Mouse (Mus musculus): ENCODE measurements around the gene AI597479. TPM values are rescaled to one million over a fixed set of nuclear protein-coding genes. Genes with fewer than 3 reads are reported as not detected.

AI597479 gene
- polyA plus RNA-seq, 1 experiment from 2014 or later: 32.0 TPM

GRCm38 (mm10) chr1:43144338-43144906, 45.9 kb downstream of the AI597479 start:
- H3K4me3 ChIP-seq (ENCODE audit: low read depth, low read length): no peak overlapping the region
- ATAC-seq (ENCODE audit: insufficient read depth) (no peak), DNase-seq (no peak)
- H3K27me3 ChIP-seq (ENCODE audit: insufficient read depth, low read length): no peaks in the 10 kb centered on the region
- H3K36me3 ChIP-seq (ENCODE audit: insufficient read depth): no peaks in the 10 kb centered on the region; the same call in 1 of the 2 replicates
- no peak overlapping the region for H3K4me2 ChIP-seq
- WGBS: 68% methylated on average over 8 of the region's 8 CpGs
- no peaks in the 10 kb centered on the region for H3K9me3 ChIP-seq (ENCODE audit: low read depth, low read length)
- no peak overlapping the region for H3K9ac ChIP-seq
- H3K27ac ChIP-seq (ENCODE audit: low read depth): no peak overlapping the region
- no peak for TF ChIP-seq CTCF (IDR thresholded peaks at IDR 0.05; ENCODE audit: low read depth)
- H3K4me1 ChIP-seq (ENCODE audit: insufficient read depth): no peaks in the 10 kb centered on the region

- Histone ChIP-seq H3K27ac (ENCODE audit: low read depth) (no peak overlapping the region), H3K36me3 (ENCODE audit: insufficient read depth) (no peaks in the 10 kb centered on the region; the same call in 1 of the 2 replicates), H3K4me2 (no peak overlapping the region), H3K9ac (no peak overlapping the region), H3K4me3 (ENCODE audit: low read depth, low read length) (no peak overlapping the region), H3K9me3 (ENCODE audit: low read depth, low read length) (no peaks in the 10 kb centered on the region), H3K4me1 (ENCODE audit: insufficient read depth) (no peaks in the 10 kb centered on the region), H3K27me3 (ENCODE audit: insufficient read depth, low read length) (no peaks in the 10 kb centered on the region)
- TF ChIP-seq CTCF (IDR thresholded peaks at IDR 0.05; ENCODE audit: low read depth): no peak
- WGBS: 62% methylated on average over 6 of the region's 6 CpGs
- DNase-seq (no peak), ATAC-seq (ENCODE audit: insufficient read depth) (no peak)
Observed at GRCm38 (mm10) chr1:43145388-43145787, 46.9 kb downstream of the AI597479 start.

GRCm38 (mm10) chr1:43147474-43147873, 49.0 kb downstream of the AI597479 start:
- H3K36me3 ChIP-seq (ENCODE audit: insufficient read depth): no peaks in the 10 kb centered on the region; the same call in 1 of the 2 replicates
- 62% methylated on average over 2 of the region's 2 CpGs for WGBS
- no peak overlapping the region for H3K27ac ChIP-seq (ENCODE audit: low read depth)
- H3K27me3 ChIP-seq (ENCODE audit: insufficient read depth, low read length): no peaks in the 10 kb centered on the region
- H3K4me1 ChIP-seq (ENCODE audit: insufficient read depth): no peaks in the 10 kb centered on the region
- ATAC-seq (ENCODE audit: insufficient read depth) (no peak), DNase-seq (no peak)
- no peak overlapping the region for H3K4me3 ChIP-seq (ENCODE audit: low read depth, low read length)
- TF ChIP-seq CTCF (IDR thresholded peaks at IDR 0.05; ENCODE audit: low read depth): no peak
- no peaks in the 10 kb centered on the region for H3K9me3 ChIP-seq (ENCODE audit: low read depth, low read length)
- no peak overlapping the region for H3K4me2 ChIP-seq
- no peak overlapping the region for H3K9ac ChIP-seq

GRCm38 (mm10) chr1:43150225-43150624, 51.7 kb downstream of the AI597479 start:
- no peak for TF ChIP-seq CTCF (IDR thresholded peaks at IDR 0.05; ENCODE audit: low read depth)
- Histone ChIP-seq H3K4me1 (ENCODE audit: insufficient read depth) (no peaks in the 10 kb centered on the region), H3K36me3 (ENCODE audit: insufficient read depth) (no peaks in the 10 kb centered on the region; the same call in 1 of the 2 replicates), H3K27me3 (ENCODE audit: insufficient read depth, low read length) (no peaks in the 10 kb centered on the region), H3K9ac (no peak overlapping the region), H3K4me2 (no peak overlapping the region), H3K4me3 (ENCODE audit: low read depth, low read length) (no peak overlapping the region), H3K27ac (ENCODE audit: low read depth) (no peak overlapping the region), H3K9me3 (ENCODE audit: low read depth, low read length) (no peaks in the 10 kb centered on the region)
- DNase-seq (no peak), ATAC-seq (ENCODE audit: insufficient read depth) (no peak)
- WGBS: 36% methylated on average over 3 of the region's 3 CpGs

- no peak for DNase-seq
- Histone ChIP-seq H3K36me3 (ENCODE audit: insufficient read depth) (no peaks in the 10 kb centered on the region; the same call in 1 of the 2 replicates), H3K9me3 (ENCODE audit: low read depth, low read length) (no peaks in the 10 kb centered on the region), H3K27me3 (ENCODE audit: insufficient read depth, low read length) (no peaks in the 10 kb centered on the region), H3K4me2 (no peak overlapping the region), H3K4me1 (ENCODE audit: insufficient read depth) (no peaks in the 10 kb centered on the region), H3K27ac (ENCODE audit: low read depth) (no peak overlapping the region), H3K4me3 (ENCODE audit: low read depth, low read length) (no peak overlapping the region), H3K9ac (no peak overlapping the region)
- WGBS: 53% methylated on average over 4 of the region's 4 CpGs
- peak; percentile 38 for ATAC-seq (ENCODE audit: insufficient read depth)
- TF ChIP-seq CTCF (IDR thresholded peaks at IDR 0.05; ENCODE audit: low read depth): no peak
Observed at GRCm38 (mm10) chr1:43152626-43153025, 54.1 kb downstream of the AI597479 start.

GRCm38 (mm10) chr1:43153538-43153937, 55.0 kb downstream of the AI597479 start:
- Histone ChIP-seq H3K9ac (no peak overlapping the region), H3K36me3 (ENCODE audit: insufficient read depth) (no peaks in the 10 kb centered on the region; the same call in 1 of the 2 replicates), H3K9me3 (ENCODE audit: low read depth, low read length) (no peaks in the 10 kb centered on the region), H3K4me2 (no peak overlapping the region), H3K4me3 (ENCODE audit: low read depth, low read length) (no peak overlapping the region), H3K27me3 (ENCODE audit: insufficient read depth, low read length) (no peaks in the 10 kb centered on the region), H3K4me1 (ENCODE audit: insufficient read depth) (no peaks in the 10 kb centered on the region), H3K27ac (ENCODE audit: low read depth) (no peak overlapping the region)
- 65% methylated on average over 5 of the region's 5 CpGs for WGBS
- DNase-seq (no peak), ATAC-seq (ENCODE audit: insufficient read depth) (no peak)
- no peak for TF ChIP-seq CTCF (IDR thresholded peaks at IDR 0.05; ENCODE audit: low read depth)

GRCm38 (mm10) chr1:43154491-43154890, 56.0 kb downstream of the AI597479 start:
- H3K27me3 ChIP-seq (ENCODE audit: insufficient read depth, low read length): no peaks in the 10 kb centered on the region
- H3K9me3 ChIP-seq (ENCODE audit: low read depth, low read length): no peaks in the 10 kb centered on the region
- H3K9ac ChIP-seq: no peak overlapping the region
- no peak overlapping the region for H3K4me3 ChIP-seq (ENCODE audit: low read depth, low read length)
- TF ChIP-seq CTCF (IDR thresholded peaks at IDR 0.05; ENCODE audit: low read depth): no peak
- DNase-seq (peak; percentile 50), ATAC-seq (ENCODE audit: insufficient read depth) (peak; percentile 57; the same call in 1 of the 2 replicates)
- H3K27ac ChIP-seq (ENCODE audit: low read depth): peak overlapping the region; percentile 26; the same call in 1 of the 2 replicates
- H3K4me1 ChIP-seq (ENCODE audit: insufficient read depth): no peaks in the 10 kb centered on the region
- H3K36me3 ChIP-seq (ENCODE audit: insufficient read depth): no peaks in the 10 kb centered on the region
- H3K4me2 ChIP-seq: no peak overlapping the region
- 37% methylated on average over 2 of the region's 2 CpGs for WGBS
